Mouse (Mus musculus) E14TG2a.4 (cell line): Measurements from ENCODE around the gene Cc2d1a.

Experiments used
- CTCF ChIP-seq: conservative IDR thresholded peaks from 2 replicates; pipeline ENCODE4 v1.5.1; 2014; ENCODE audit warnings: low read length
- NANOG ChIP-seq: IDR thresholded peaks from 2 replicates; pipeline ENCODE4 v1.6.1; 2014; ENCODE audit warnings: borderline replicate concordance, low read length, mixed read lengths
- POU5F1 ChIP-seq: IDR thresholded peaks from 2 replicates; pipeline ENCODE4 v1.6.1; 2014; ENCODE audit warnings: low read length, borderline replicate concordance

GRCm38 (mm10) chr8:84132225-84132624 is 15.5 kb downstream of the Cc2d1a start:
- TF ChIP-seq CTCF (no peak), POU5F1 (no peak), NANOG (no peak)
